Mouse (Mus musculus): ENCODE data around the gene Pitpnc1.

Pitpnc1 gene

GRCm38 (mm10) chr11:107233252-107233890 is 237.1 kb downstream of the Pitpnc1 start:
- DNase-seq (ENCODE audit: low spot score), result no peak

DNA sequence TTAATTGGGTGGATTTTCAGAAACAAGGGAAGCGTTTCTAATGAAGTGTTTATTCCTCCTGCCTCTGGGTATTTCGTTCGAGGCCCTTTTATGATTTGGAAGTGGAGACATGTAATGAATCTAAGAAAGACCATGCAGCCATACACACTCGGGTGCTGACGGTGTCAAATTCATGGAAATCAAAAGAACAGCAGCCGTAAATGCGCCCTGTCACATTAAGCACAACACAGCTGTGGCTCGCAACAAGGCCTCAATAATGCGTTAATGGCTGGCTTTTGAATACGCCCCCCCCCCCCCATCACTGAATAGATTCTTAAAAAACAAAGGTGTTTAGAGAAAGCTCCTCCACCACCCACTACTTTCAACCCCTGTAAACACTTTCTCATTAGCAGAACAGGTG is 240.4 kb downstream of the Pitpnc1 start:
- DNase-seq (ENCODE audit: low spot score), result no peak

DNA sequence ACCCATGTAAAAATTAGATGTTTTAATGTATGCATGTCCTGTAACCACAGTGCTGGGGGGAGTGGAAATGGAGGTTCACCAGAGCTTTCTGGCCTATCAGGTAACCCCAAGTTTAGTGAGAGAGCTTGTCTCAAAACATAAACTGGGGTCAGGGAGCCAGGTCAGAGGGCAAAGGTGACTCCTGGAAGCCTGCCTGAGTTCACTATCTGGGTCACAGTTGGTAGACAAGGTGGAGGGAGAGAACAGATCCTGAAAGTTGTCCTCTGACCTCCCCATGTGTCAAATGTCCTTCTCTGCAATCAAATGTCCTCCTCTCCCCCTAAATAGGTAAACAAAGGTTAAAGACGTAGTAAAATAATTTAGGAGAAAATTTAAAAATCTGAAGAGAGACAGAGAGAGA is 244.1 kb downstream of the Pitpnc1 start:
- DNase-seq (ENCODE audit: low spot score), result no peak

- no peak for DNase-seq (ENCODE audit: low spot score)
Measured at GRCm38 (mm10) chr11:107226013-107226412, 244.5 kb downstream of the Pitpnc1 start.

DNA sequence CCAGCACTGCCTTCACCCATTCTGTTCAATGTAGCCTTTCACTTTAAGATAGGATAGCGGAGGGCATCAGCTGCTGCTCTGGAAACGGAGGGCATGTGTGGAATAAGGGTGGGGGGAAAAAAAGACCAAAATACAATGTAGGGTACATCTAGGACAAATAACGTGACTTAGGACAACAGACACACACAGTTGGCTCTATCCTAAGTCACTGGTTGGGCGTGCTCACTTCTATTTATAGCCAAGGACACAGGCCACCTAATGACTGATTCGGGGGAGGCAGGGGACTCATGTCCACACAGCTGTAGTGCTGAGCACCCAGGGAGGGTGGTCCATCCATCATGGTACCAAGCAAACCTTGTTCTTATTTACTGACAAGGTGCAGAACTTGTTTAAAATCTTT is 245.2 kb downstream of the Pitpnc1 start:
- no peak for DNase-seq (ENCODE audit: low spot score)

GRCm38 (mm10) chr11:107223667-107224214 is 246.8 kb downstream of the Pitpnc1 start:
- DNase-seq (ENCODE audit: low spot score), result no peak

- DNase-seq (ENCODE audit: low spot score), result no peak
Measured at GRCm38 (mm10) chr11:107223169-107223561, 247.3 kb downstream of the Pitpnc1 start.

DNA sequence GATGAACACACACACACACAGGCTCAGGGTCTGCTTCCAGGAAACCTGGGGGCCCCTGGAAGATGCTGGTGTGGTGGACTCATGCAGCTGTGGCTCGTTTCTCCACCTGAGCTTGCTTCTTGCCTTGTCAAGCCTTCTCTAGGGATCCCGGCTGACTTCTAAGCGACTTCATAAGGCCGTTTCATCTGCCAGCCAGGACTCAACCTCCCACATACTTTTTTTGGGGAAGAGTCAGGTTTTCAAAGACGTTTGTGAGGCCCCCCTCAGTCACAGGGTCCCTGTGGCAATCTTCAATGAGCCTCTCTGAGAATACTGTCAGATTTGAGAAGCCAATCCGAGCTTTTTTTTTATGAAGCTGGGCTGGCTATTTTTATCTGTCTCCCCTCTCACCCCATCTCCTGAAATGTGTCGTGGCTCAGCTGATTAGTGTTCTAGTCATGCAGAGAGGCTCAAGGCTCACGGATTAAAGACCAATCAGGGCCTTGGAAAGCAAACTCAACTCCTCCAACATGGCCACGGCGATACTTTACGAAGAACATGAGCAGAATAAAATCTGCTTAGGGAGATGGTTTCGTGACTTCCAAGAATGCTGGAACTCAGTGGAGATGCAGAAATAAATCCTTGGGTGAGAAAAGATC is 247.8 kb downstream of the Pitpnc1 start:
- DNase-seq (ENCODE audit: low spot score), result no peak

DNA sequence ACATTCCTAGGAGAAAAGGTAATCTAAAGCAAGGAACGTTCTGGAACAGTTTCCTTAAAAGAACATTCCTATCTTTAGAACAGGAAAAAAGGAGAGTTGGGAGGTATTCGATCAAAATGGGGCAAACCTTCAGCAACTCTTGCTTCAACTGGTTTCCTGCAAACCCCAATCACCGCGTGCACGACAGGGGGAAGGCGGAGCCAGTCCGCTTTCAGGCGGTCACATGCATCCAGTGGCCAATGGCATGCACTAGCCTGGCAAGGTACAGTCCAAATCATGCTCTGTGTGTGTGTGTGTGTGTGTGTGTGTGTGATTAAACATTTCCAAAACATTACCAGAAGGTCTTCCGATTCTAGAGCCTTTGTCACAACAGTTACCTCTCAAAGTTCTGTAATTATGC is 255.4 kb downstream of the Pitpnc1 start:
- DNase-seq (ENCODE audit: low spot score), result no peak

- DNase-seq (ENCODE audit: low spot score), result no peak
Measured at GRCm38 (mm10) chr11:107213745-107214144, 256.8 kb downstream of the Pitpnc1 start.

DNA sequence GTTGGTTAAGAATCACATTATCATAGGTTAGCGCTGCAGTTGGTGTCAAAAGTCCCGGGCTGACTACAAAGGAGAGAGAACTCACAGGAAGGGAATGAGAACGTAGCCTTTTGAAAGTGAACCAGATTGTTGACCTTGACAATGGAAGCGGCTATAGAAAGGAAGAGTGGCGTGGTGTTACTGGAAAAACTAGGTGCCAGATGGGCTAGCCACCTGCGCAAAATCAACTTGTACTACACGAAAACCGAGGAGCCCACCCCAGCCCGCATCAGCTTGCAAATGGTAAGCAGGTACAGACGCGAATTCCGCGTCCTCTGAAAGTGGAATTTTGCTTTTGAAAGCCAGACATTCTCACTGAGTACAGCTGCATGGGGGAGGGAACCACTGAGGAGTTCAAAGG is 260.7 kb downstream of the Pitpnc1 start:
- DNase-seq (ENCODE audit: low spot score), result no peak

- no peak for DNase-seq (ENCODE audit: low spot score)
Measured at GRCm38 (mm10) chr11:107201773-107202172, 268.7 kb downstream of the Pitpnc1 start.

DNA sequence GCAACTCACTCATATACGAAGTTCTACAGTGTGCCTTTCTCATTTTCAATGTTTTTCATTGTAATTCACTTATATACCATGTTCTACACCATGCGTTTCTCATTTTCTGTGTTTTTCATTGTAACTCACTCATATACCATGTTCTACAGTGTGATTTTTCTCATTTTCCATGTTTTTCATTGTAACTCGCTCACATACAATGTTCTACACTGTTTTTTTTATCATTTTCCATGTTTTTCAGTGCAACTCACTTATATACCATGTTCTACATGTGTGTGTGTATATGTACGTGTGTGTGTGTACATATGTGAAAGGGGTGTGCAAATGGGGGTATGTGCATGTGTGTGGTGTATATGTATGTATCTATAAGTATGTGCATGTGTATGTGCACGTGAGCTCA is 271.2 kb downstream of the Pitpnc1 start:
- no peak for DNase-seq (ENCODE audit: low spot score)

DNA sequence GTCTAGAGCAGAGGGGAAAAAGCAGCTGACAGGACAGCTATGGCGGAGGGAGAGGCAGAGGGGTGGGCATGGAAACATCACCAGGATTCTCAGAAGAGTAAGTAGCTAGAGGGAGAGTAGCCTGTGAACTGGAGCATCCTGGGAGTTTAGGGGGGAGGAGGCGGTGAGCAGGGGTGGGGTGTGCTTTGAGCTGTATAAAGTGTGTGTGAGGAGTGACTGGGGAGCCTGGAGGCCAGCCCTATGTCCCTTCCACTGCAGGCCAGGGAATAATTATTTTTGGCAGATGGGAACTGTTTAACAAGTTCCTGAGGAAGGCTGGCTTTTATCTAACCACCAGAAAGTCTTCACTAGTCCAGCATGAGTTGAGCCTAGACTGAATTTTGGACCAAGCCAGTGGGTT is 275.2 kb downstream of the Pitpnc1 start:
- no peak for DNase-seq (ENCODE audit: low spot score)

DNA sequence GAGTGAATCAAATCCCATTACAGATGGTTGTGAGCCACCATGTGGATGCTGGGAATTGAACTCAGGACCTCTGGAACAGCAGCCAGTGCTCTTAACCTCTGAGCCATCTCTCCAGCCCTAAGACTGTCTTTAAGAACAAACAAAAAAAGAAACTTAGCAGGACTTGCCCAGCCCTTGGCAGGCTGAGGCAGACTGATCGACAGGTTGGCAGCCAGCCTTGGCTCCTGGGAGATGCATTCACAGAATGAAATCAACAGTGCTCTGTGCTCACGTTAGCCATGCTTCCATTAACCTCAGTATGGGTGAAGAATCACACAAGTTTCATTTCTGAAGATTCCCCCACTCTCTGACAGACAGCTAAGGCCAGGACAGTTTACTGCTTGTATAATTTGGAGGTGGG is 280.1 kb downstream of the Pitpnc1 start:
- no peak for DNase-seq (ENCODE audit: low spot score)

DNA sequence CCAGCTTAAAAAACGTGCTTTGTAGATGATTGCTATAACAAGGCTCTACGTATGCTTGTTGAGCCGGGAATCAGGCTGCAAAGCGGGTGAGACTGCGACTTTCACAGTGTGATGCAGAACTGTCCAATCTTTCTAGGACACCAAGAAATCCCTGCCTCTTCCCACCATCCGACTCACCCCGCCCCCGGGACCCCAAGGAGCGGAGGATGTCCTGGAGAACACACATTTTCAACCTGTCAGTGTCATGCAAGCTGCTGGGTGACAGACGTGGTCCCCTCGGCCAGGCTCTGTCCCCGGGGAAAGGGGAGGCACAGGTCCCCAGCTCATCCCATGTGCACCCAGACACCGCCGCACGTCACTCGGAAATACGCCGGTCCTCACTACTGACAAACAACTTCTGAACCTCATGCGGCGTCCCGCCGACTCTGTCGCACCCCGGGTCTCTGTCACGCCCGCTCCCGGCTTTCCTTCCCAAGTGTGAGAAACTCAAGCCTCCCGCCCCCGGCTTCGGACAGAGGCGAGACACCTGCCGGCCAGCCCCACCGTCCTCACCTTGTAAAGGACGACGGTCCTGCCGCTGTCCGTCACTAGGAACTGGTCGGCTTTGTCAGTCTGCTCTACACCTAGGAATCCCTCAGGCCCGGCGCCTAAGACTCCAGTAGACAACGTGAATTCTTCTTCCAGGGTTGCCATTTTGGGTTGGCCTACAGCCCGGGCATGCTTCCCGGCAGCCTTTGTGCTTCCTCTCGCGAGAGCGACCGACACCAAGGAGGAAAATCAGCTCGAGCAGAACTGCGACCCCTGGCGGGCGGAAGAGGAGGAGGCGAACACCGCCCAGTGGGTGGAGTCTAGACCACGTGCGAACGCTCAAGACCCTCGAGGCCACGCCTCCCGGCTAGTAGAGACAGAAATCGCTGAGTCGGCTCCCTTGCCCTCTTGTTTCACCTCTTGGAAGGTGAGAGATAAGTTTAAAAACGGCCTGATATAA is 281.6 kb downstream of the Pitpnc1 start, which contains the start of gene Nol11:
Gene Nol11, minus strand, starts transcription at position 817 of the 988 bp plus-strand sequence.
- peak; percentile 97 for DNase-seq (ENCODE audit: low spot score)

- DNase-seq (ENCODE audit: low spot score), result no peak
Measured at GRCm38 (mm10) chr11:107183777-107184176, 286.7 kb downstream of the Pitpnc1 start.

DNA sequence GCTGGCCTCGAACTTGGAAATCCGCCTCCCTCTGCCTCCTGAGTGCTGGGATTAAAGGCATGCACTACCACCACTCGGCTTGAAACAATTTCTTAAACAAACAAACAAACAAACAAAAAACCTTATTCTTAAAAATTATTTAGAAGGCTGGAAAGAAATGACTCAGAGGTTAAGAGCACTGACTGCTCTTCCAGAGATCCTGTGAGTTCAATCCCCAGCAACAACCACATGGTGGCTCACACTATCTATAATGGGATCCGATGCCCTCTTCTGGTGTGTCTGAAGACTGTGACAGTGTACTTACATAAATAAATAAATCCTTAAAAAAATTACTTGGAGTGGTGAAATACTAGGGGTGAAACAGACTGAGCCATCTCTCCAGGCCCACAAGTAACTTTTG is 309.3 kb downstream of the Pitpnc1 start:
- DNase-seq (ENCODE audit: low spot score), result no peak

DNA sequence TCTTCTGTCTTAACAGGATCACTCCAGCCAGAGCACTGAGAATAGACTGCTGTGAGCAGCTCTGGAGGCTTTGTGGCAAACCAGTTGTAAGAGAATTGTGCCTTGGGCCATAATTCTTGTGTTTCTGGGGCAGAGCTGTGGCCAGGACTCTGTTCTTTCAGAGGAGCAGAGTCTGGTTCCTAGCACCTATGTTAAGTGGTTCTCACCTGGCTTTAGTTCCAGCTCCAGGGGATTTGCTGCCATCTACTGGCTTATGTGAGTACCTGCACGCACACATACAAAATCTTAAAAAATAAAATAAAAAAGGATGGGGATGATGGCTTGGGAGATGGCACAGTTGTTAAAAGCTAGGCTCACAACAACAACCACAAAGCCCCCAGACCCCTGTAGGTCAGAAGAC is 311.5 kb downstream of the Pitpnc1 start:
- DNase-seq (ENCODE audit: low spot score), result no peak

Measured in left cerebral cortex, adult 11 months (tissue).